Mouse (Mus musculus) left cerebral cortex, adult 8-10 months (tissue): Measurements from ENCODE around the gene Fkbp5. TPM values are rescaled to one million over a fixed set of nuclear protein-coding genes. Genes with fewer than 3 reads are reported as not detected.

Experiments used
- DNase-seq, 2 experiments: peaks; one replicate each; pipeline ENCODE4 v3.0.0; 2022; ENCODE audit warnings: low spot score in 2 of 2
- total RNA-seq, 4 experiments: library from RNA; stranded (reverse); gene quantifications; 2 replicates each; pipeline ENCODE4 v1.2.4; 2022

Gene Fkbp5
- total RNA-seq, 4 experiments from 2014 or later, result 34.6 to 56.0 (median 46.5) TPM

- DNase-seq, result no peak
Measured at GRCm38 (mm10) chr17:28504182-28504581, 13.1 kb downstream of the Fkbp5 start.

DNA sequence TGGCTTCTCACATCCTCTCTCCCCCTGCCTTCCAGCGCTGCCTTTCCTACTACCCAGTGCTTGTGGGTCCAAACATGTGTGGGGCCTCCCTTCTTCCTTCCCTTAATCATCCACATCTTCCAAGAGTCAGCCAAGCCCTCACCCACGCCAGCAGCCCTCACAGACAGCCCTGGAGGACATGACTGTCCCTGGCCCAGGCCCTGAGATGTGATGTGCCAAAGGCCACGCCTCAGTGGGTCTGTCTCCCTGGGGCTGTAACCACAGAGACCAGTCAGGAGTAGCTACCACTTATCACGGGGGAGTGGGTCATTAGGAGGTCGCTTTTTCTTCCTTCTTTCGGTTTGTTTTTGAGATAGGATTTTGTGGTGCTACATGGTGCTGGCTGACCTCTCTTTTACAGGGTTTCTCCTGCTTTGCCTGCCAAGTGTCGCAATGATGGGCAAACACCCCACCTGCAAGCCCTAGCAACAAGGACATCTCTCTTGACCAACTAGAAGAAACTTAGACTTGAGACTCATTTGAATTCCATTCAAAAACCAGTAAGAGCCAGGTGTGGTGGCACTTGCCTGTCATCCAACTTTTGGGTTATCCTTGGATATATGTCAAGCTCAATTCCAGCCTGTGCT is 15.0 kb downstream of the Fkbp5 start:
- no peak for DNase-seq

GRCm38 (mm10) chr17:28500465-28500864 is 16.9 kb downstream of the Fkbp5 start:
- DNase-seq, result no peak

DNA sequence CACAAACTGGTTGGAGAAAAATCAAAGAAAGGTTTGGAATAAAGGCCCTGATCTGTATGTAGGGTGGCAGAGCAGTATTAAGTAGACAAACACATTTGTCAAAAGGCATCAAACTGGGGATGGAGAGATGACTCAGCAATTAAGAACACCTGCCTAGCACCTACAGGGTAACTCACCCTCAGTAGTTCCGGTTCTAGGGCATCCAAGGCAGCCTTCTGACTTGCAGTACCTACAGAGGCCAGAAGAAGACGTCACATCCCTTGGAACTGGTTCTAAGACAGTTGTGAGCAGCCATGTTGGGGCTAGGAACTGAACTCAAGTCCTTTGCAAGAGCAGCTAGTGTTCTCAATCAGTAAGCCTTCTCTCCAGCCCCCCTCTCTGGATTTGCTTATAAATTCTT is 18.1 kb downstream of the Fkbp5 start:
- no peak for DNase-seq

- no peak for DNase-seq
Measured at GRCm38 (mm10) chr17:28495832-28496231, 21.5 kb downstream of the Fkbp5 start.

DNA sequence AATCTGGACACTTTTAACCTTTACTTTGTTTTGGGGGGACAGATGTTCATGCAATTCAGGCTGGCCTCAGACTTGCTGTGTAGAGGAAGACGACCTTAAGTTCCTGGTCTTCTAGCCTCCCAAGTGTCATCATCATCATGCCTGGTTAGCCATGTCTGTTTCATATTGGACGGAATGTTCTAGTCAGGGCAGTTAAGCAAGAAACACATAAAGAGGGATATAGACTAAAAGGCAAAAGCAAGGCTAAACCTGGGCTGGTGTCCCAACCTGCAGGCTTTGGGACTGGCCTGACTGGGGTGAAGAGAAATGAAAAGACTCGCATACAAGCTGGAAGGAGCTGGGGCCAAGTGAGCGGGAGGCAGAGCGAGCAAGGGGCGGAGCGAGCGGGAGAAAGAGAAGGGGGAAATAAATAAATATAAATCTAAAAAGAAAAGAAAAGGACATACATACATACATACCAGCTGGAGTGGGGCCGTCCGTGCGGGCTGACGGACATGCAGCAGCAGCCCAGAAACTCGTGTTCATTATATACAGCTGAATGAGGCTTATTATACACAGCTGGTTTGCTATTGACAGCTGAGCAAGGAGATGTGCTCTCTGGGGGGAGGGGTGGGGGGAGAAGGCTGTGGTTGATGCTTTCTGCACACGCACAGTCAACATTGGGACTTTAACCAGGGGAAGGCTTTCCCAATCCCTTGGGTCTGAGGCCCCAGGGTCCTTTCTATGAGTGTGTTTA is 26.1 kb downstream of the Fkbp5 start:
- no peak for DNase-seq

DNA sequence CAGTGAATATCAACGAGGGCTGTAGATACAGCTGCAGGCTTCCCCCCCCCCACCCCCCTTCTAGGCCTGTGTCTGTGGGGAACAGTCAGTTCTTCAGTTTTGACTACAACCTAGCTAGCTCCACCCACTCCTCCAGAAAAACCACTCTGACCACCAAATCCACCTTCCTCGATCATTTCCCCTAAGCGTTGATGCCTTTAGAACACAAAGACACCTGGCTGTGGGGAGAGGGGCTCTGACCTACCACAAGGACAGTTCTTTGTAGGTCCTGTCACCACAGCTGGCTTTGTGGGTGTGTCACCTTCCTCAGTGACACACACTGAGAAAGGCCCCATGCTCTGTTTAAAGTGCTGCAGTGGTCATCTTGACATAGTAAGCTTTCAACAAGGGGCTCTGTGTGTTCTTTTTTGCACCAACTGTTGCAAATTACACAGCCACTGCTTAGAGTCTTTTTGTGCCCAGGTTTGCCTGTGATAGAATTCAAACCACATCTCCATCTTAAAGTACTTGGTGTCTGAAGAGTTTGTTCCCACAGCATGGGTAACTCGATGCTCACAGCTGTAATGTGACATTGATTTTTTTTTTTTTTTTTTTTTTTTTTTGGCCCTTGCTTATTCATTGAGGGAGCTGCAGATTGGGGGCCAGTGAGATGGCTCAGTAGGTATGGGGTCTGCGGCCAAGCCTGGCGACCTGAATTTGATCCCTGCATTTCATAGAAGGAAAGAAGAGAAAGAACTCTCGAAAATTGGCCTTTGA is 28.9 kb downstream of the Fkbp5 start:
- DNase-seq, result no peak

- no peak for DNase-seq
Measured at GRCm38 (mm10) chr17:28487584-28488257, 29.6 kb downstream of the Fkbp5 start.

DNA sequence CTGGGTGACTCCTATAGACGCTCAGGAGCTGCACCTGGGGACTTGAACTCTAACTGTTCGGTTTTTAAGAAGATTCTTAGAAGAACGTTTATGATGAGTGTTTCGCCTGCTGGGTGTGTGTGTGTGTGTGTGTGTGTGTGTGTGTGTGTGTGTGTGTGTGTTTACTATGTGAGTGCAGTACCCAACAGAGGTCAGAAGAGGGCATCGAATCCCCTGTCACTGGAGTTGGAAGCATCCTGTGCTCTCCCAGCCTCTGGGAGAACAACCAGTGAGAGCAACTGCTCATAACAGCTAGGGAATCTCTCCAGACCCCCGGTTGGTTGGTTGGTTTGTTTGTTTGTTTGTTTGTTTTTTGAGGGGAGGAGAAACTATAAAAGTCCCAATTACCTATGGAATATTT is 30.6 kb downstream of the Fkbp5 start:
- DNase-seq, result no peak

- peak; percentile 94 to 95 for DNase-seq
Measured at GRCm38 (mm10) chr17:28485977-28486400, 31.3 kb downstream of the Fkbp5 start.

DNA sequence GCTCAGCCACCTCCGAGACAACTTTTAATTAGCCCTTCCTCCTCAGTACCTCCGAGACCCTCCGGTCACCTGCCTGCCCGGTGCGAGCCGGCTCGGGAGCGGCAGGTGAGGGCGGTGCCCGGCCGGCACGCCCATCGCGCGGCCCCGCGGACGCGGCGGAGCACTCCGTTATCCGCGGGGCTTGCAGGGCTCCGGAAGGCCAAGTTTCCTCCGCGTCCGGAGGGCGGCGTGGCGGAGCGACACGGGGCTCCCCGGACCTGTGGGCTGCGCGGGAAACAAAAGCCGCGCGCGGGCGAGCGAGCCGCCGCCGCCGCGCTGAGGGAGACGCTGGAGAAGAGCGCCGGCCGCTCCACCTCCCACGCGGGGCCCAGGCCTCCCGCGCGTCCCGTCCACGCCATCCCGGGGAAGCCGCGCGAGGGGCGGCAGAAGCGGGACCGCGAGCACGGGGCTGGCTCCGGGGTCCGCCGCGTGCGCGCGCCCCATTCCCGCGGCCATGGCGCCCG is 31.8 kb downstream of the Fkbp5 start:
- peak in 1 of 2 experiments; percentile 39 for DNase-seq

GRCm38 (mm10) chr17:28484704-28485445 is 32.5 kb downstream of the Fkbp5 start:
- DNase-seq, result peak in 1 of 2 experiments; percentile 12

DNA sequence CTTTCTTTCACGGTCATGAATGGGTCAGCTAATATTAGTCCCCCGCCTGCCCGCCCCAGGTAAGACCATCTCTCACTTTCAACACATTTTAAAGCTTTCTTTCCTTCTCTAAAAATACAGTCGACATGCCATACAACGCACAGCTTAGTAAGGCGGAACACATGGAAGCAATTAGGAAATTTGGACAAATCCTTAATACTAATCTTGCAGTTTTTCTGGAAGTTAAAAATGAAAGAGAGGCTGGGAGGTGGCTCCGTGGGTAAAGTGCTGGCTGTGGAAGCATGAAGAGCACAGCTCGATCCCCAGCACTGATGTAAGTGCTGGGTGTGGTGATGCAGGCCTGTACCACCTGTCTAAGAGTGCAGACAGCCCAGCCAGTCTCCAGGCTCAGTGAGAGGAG is 39.9 kb downstream of the Fkbp5 start:
- no peak for DNase-seq

GRCm38 (mm10) chr17:28476441-28476840 is 40.9 kb downstream of the Fkbp5 start:
- DNase-seq, result no peak

GRCm38 (mm10) chr17:28475593-28476325 is 41.6 kb downstream of the Fkbp5 start:
- DNase-seq, result no peak

- DNase-seq, result no peak
Measured at GRCm38 (mm10) chr17:28472696-28473095, 44.6 kb downstream of the Fkbp5 start.

- DNase-seq, result no peak
Measured at GRCm38 (mm10) chr17:28470876-28471275, 46.5 kb downstream of the Fkbp5 start.

DNA sequence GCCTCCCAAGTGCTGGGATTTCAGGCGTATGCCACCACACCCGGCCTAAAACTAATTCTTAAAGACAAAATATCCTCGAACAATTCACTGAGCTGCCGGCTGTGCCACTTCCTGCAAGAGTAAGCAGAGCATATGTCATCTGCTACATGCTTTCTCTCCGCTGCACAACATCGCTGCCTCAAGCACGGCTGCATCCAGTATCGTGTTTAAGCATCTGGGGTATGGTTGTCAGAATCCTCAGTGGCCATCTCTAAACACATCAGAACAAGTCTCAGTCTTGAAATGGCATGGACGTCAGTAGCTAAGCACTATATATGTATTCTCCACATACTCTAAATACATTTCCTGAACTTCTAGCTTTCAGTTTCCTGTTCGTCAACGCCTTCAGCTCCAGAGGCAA is 49.6 kb downstream of the Fkbp5 start:
- DNase-seq, result no peak

DNA sequence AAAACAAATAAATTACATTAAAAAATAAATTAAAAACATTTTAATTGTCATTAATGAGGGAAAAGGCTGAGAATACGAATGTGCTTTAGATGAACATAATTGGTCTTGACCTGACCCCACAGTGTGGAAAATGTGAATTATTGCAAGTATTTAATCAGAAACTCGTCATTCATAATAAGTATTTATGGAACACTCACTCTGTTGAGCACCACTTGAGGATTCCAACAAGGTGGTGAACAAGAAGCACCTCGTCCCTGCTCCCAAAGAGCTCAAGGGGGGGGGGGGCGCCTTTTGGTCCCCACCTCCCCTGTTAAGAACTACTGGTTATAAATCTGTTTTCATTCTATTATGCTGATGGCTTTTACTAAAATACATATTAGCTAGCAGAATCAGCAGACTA is 51.4 kb downstream of the Fkbp5 start:
- no peak for DNase-seq
